Mouse (Mus musculus) cerebellum, adult 11 months (tissue): Measurements from ENCODE around the gene Pigh.

Experiments used
- DNase-seq: peaks from one replicate; pipeline ENCODE4 v3.0.0; 2022

Gene Pigh

DNA sequence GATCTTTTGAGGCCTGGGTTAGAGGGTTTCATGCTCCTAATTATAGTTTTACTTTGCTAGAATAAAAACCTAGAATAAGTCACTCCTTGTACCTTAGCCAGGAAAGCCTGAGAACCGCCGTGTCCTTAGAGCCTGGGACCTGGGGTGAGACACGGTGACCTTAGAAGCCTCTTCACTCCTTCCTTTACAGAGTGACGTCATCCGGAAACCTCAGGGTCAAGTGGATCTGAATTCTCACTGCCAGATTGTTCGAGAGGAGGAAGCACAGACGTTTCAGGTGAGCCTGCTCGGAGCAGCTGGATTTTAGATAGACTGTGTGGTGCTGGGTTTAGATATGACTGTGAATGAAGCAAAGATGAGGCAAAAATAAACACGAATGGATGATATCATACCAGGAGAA is 23.0 kb downstream of the Pigh start:
- no peak for DNase-seq

DNA sequence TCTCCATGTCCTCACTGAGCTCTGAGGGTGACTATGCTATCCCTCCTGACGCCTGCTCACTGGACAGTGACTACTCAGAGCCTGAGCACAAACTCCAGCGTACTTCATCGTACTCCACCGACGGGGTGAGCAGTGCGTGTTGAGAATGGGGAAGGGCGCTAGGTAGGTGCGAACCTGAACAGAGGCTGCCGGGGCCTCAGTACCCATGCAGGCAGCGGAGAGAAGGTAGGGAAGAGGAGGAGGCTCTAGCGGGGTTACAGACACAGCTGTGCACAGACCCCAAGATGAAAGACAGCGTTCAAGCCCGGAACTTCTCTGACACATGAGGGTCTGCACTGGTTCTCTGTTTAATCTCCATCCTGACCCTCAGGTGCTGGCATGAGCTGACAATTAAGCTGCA is 25.0 kb downstream of the Pigh start:
- no peak for DNase-seq

- no peak for DNase-seq
These were observed 28.4 kb downstream of the Pigh start for GRCm38 (mm10) chr12:79060766-79061652.

GRCm38 (mm10) chr12:79060134-79060533 is 29.3 kb downstream of the Pigh start:
- no peak for DNase-seq

DNA sequence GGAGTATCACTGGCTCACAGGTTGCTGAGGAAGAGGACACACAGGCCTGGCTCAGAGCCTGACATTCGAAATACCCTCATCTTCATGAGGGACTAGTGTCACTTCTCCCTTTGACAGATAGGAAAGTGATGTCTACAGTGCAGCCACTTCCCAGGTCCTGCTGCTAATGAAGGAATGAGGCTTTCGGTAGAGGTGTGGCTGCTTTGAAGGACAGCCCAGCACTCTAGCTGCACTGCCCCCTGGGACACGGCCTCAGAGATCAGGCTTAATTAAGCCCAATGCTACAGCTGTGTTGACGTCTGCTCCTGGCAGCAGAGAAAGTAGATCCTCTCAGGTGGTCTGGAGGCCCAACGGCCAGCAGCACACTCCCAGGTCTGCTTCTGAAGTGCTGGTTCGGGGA is 29.9 kb downstream of the Pigh start:
- no peak for DNase-seq

DNA sequence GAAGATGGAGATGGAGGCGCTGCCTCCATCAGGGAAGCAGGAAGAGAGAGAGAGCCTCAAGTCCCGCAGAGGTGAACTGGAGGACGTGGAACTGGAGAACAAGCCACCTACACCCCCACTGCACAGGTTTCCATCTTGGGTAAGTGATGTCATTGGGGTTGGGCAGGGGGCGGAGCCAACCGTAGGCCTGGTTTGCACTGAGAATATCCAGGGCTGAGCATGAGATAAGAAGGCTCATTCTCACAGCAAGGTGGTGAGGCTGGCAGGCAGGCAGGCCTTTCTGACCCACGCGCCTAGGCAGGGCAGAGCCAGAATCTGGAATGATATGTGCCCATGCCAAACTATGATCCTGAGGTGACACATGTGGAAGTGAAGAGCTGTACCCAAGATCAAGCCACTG is 34.2 kb downstream of the Pigh start:
- DNase-seq: no peak

DNA sequence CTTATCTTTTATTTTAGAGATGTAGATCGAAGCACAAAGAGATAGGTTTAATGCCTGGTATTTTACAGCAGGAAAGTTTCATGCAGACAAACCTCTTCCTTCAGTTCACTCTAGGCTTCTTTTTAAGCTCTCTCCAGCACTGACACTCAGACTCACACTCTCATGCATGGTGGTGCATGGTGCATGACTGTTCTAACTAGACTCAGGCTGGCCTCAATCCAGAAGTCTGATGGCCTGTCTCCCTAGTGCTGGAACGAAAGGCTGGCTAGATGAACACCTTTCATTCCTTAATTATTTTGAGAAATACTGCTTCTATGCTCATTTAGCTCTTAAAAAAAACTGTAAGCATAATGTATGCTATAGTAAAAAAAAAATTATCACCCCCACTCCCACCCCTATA is 37.4 kb downstream of the Pigh start:
- no peak for DNase-seq

DNA sequence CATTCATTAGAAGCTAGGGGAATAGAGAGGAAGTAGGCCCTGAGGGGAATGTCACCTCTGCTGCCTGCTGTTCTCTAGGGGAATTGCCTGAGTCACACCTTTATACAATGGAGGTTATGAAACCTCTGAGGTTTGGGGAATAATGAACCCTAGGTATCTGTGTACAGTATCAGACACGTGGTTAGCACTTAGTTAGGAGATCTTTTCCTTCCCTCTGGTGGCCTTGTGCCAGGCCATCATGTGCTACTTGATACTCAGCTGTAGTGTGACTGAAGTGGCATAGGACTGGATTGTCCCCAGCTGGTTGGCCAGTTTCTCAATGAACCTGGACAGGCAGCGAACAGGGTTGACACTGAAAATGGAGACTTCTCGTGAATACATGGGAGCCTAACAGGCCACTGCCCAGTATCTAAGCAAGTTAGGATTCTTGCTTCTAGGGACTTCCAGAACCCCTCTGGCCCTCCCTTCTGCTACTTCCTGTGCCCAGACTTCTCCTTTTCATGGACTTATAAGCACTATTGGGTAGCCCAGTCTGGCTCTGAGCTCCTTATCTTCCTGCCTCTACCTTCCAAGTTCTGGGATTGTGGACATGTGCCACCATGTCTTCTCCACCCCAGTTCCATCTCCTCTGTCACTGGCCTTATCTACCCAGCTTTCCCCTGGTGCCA is 38.8 kb downstream of the Pigh start:
- DNase-seq: no peak

DNA sequence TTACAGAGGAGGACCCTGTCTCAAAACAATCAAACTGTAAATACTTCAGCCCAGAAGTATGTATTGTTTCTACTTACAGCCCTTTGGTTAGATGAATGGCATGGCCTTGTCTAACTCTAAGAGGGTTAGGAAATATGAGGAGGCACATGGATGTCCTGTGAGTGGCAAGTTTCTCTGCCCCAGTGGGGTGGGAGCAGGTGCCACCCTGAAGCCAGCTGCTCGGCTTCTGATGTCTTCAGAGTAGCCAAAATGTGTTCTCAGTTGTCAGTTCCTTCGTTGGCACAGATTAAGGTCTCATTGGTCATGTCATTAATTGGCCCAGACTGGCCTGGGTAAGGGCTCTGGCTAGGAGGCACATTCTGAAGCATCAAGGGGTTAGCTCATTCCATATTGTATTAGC is 39.6 kb downstream of the Pigh start:
- no peak for DNase-seq

DNA sequence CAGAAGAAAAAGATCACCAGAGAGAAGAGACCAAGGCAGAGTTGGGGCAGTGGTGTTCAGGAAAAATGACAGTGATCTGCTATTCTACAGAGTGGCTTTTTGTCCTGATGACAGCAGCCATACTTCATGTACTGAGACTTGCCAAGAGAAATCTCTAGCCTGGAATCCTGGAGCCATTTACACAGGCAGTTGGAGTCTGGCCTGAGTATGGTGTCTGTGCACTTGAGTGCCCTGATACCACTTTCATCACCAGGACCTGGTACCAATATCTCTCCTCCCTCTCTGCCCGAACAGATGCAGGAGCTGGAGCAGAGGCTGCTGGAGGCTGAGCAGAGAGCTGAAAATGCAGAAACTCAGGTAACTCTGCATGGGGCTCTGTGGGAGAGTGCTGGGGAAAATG is 40.6 kb downstream of the Pigh start:
- no peak for DNase-seq

DNA sequence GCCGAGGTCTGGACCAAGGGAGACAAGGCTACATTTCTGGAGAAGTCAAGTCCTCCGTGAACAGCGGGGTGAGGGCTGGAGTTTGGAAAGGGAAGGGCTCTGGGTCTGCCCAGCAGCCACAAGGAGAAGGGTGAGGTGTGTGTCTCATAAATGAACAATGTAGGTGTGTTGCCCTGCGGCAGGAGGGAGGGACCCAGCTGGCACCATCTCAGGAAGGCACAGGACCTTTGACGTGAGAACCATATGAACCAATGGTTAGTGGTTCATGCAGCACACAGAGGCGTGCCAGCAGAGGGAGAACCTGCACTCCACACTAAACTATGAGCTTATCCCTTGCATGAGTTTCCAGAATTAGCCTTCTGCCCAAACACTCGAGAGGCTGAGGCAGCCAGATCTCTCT is 42.2 kb downstream of the Pigh start:
- DNase-seq: no peak

DNA sequence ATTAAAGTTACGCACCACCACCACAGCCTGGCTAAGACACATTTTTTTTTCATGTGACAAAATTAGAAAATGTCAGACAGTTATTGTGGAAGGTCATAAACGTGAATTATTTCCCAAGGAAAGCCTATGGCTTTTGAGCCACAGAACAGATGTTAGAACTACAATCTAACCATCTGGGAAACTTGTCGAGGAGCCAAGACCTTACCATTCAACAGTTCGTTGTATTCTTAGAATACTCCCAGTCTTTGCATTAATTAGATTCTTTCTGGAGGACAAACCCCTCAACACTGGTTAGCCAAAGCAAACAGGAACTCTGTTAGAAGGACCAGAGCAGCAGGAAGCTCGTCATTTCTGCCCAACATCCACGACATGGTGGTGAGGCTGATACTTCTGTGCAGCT is 43.3 kb downstream of the Pigh start:
- no peak for DNase-seq

- DNase-seq: no peak
These were observed 44.8 kb downstream of the Pigh start for GRCm38 (mm10) chr12:79044668-79045067.

GRCm38 (mm10) chr12:79041436-79041835 is 48.0 kb downstream of the Pigh start:
- DNase-seq: no peak

DNA sequence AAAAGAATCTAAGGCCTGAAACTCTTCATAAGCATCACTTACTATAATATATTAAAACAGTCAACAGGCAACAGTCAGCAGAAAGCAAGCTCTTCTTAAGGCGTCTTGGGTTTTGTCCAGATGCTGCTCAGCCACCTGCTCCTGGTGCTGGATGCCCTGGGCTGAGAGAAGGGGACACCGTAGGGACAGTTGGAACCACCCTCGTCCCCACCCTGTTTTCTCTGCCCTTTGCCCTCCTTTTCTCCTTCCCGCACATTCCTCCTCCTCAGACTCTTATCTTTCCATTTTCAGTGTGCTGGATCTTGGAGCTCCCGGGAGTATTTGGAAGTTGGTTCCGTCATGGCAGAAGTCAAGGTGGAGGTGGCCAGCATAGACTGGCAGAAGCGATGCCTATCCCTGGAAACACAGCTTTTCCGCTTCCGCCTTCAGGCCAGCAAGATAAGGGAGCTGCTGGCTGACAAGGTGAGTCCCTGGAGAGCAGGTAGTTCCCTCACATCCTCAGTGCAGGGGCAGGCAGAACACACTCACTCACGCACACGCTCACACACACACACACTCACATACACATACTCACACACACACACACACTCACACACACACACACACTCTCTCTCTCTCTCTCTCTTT is 49.1 kb downstream of the Pigh start:
- DNase-seq: no peak

- no peak for DNase-seq
These were observed 49.7 kb downstream of the Pigh start for GRCm38 (mm10) chr12:79039708-79040107.

DNA sequence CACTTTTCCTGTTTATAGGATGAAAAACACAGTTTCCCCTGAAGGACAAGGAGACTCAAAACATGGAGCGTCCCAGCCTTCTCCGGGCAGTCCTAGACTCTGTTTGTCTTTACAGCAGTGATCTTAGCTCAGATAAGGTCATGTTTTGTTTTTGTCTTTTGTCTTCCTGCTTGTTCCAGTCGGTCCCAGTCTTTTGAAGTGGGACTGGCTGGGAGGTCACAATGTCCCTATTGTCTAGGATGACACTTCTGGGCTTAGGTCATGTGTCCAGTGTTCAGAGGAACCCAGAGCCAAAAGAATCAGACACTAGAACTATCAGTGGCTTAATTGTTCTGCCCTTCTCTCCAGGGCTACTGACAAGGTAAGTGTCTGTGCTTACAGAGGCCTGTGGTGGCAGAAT is 54.1 kb downstream of the Pigh start:
- no peak for DNase-seq

- DNase-seq: no peak
These were observed 55.1 kb downstream of the Pigh start for GRCm38 (mm10) chr12:79034331-79034730.
